Mouse (Mus musculus): ENCODE results near the gene Prss57. TPM values are rescaled to one million over a fixed set of nuclear protein-coding genes. Genes with fewer than 3 reads are reported as not detected.
"Not testable (repeated sequence)": the region's sequence is repeated elsewhere in the genome, so short reads cannot be mapped to it uniquely, and the experiment has no call there.

Gene Prss57
- polyA plus RNA-seq, 1 experiment from 2014 or later = not detected

DNA sequence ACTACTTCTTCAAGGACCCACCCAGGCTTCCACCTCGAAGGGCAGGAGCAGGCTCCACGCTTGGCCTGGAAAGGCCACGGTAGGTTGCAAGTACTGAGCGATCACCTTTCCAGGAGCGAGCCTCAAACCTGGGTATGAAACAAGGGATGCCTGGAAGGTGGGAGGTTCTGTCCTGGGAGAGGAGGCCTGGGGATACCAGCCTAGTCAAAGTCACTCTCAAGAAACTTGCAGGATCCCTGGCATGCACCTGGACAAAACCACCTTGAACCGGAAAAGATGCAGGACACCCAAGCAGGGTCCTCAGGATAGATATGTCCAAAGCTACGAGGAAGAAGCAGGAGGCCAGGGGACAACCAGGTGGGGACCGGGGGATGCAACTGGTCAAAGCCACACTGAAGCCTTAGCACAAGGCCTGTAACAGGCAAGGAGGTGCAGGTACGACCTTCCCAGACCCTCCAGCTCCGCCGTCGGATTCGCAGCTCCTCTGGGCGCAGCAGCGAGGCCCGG, 24.7 kb downstream of the Prss57 start:
- H3K9me3 ChIP-seq (ENCODE audit: control insufficient read depth, low read length) = no peaks in the 10 kb centered on the region
- peak overlapping the region; percentile 87 for H3K4me3 ChIP-seq (ENCODE audit: low read depth, low read length)
- peak overlapping the region; percentile 90 for H3K4me2 ChIP-seq (ENCODE audit: low read depth, severe bottlenecking)
- DNase-seq (ENCODE audit: low spot score) = no peak
- no peaks in the 10 kb centered on the region for H3K27me3 ChIP-seq (ENCODE audit: control insufficient read depth, insufficient read depth, low read length)
- H3K36me3 ChIP-seq (ENCODE audit: control insufficient read depth, insufficient read depth, low read length) = peaks cover 18% of the 10 kb centered on the region
- peak overlapping the region; percentile 90 for H3K27ac ChIP-seq (replicated peaks; ENCODE audit: low read depth, low read length)
- H3K4me1 ChIP-seq (ENCODE audit: control insufficient read depth, insufficient read depth, low read length) = peaks cover 14% of the 10 kb centered on the region
- WGBS = 9% methylated on average over 16 of the region's 16 CpGs
- H3K9ac ChIP-seq (ENCODE audit: low read length) = peak overlapping the region; percentile 95
- no peak; the same call in 1 of the 2 replicates for ATAC-seq (ENCODE audit: insufficient number of reproducible peaks, low FRiP score, low TSS enrichment, low read depth)

DNA sequence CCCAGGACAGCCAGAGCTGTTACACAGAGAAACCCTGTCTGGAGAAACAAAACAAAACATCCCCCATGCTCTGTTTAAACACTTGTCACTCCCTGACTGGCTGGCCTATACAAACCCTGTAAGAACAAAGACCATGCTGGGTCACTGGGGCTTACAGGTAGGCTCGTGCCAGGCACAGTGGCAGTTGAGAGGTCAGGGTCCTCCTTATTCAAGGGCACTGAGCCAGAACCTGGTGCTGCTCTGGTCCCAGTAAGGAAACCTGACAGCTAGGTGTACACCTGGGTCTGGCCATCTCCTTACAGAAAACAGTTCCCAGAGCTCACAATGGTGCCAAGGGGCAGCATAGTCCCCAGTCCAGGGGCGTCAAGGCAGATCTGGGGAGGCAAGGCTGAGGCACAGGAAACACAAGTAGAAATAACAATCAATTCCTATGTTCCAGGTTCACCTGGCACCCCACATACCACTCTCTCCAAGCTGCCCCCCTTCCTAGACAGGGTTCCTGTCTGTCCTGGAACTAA, 25.5 kb downstream of the Prss57 start:
- peaks cover 14% of the 10 kb centered on the region for H3K4me1 ChIP-seq (ENCODE audit: control insufficient read depth, insufficient read depth, low read length)
- peak overlapping the region; percentile 90 for H3K4me2 ChIP-seq (ENCODE audit: low read depth, severe bottlenecking)
- no peak overlapping the region for H3K27ac ChIP-seq (replicated peaks; ENCODE audit: low read depth, low read length)
- ATAC-seq (ENCODE audit: insufficient number of reproducible peaks, low FRiP score, low TSS enrichment, low read depth) (no peak), DNase-seq (ENCODE audit: low spot score) (no peak)
- H3K9ac ChIP-seq (ENCODE audit: low read length) = no peak overlapping the region; the same call in 1 of the 2 replicates
- H3K36me3 ChIP-seq (ENCODE audit: control insufficient read depth, insufficient read depth, low read length) = peaks cover 24% of the 10 kb centered on the region
- no peaks in the 10 kb centered on the region for H3K27me3 ChIP-seq (ENCODE audit: control insufficient read depth, insufficient read depth, low read length)
- peak overlapping the region; percentile 87 for H3K4me3 ChIP-seq (ENCODE audit: low read depth, low read length)
- 90% methylated on average over 2 of the region's 2 CpGs for WGBS
- no peaks in the 10 kb centered on the region for H3K9me3 ChIP-seq (ENCODE audit: control insufficient read depth, low read length)

DNA sequence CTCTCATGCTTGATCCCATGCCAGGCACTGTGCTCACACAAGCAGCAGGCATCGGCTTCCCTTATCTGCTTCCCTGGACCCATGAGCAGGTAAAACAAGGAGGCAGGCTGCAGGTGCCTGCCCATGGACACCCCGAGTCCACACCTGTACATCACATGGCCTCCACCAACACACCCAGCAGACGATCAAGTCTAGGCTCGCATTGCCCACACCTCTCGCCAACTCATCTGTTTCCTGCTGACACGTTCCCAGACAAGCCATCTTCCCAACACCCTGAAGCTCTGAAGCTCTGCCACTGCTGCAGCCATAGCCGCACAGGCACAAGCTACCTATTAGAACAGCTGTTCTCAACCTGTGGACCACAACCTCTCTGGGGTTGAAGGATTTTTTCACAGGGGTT, 26.5 kb downstream of the Prss57 start:
- WGBS = 78% methylated on average over 7 of the region's 7 CpGs
- ATAC-seq (ENCODE audit: insufficient number of reproducible peaks, low FRiP score, low TSS enrichment, low read depth) (no peak), DNase-seq (ENCODE audit: low spot score) (no peak)
- Histone ChIP-seq H3K27me3 (ENCODE audit: control insufficient read depth, insufficient read depth, low read length) (no peaks in the 10 kb centered on the region), H3K9me3 (ENCODE audit: control insufficient read depth, low read length) (no peaks in the 10 kb centered on the region), H3K4me1 (ENCODE audit: control insufficient read depth, insufficient read depth, low read length) (peaks cover 14% of the 10 kb centered on the region), H3K4me3 (ENCODE audit: low read depth, low read length) (no peak overlapping the region), H3K36me3 (ENCODE audit: control insufficient read depth, insufficient read depth, low read length) (peaks cover 26% of the 10 kb centered on the region), H3K9ac (ENCODE audit: low read length) (no peak overlapping the region), H3K27ac (replicated peaks; ENCODE audit: low read depth, low read length) (no peak overlapping the region), H3K4me2 (ENCODE audit: low read depth, severe bottlenecking) (no peak overlapping the region)

DNA sequence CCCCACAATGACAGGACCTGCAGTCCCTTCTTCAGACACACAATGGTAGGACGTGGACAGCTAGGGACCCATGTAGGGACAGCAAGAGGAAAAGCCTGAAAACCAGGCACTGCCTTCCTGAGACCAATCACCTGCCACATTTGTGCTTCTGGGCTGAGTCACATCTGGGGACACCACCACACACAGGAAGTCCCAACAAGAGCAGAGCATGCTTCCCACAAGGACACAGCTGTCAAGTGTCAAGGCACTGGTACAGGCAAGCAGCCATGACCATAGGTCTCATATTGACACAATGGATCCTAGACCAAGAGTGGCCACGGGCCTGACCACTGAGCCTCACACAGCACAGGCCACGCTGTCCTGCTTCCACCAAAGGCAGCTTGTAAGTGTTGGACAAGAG, 27.9 kb downstream of the Prss57 start:
- H3K9me3 ChIP-seq (ENCODE audit: control insufficient read depth, low read length) = no peaks in the 10 kb centered on the region
- peaks cover 12% of the 10 kb centered on the region for H3K4me1 ChIP-seq (ENCODE audit: control insufficient read depth, insufficient read depth, low read length)
- DNase-seq (ENCODE audit: low spot score) (no peak), ATAC-seq (ENCODE audit: insufficient number of reproducible peaks, low FRiP score, low TSS enrichment, low read depth) (no peak)
- no peaks in the 10 kb centered on the region for H3K27me3 ChIP-seq (ENCODE audit: control insufficient read depth, insufficient read depth, low read length)
- no peak overlapping the region for H3K27ac ChIP-seq (replicated peaks; ENCODE audit: low read depth, low read length)
- H3K4me2 ChIP-seq (ENCODE audit: low read depth, severe bottlenecking) = no peak overlapping the region
- no peak overlapping the region for H3K9ac ChIP-seq (ENCODE audit: low read length)
- peaks cover 35% of the 10 kb centered on the region for H3K36me3 ChIP-seq (ENCODE audit: control insufficient read depth, insufficient read depth, low read length)
- no peak overlapping the region for H3K4me3 ChIP-seq (ENCODE audit: low read depth, low read length)
- 89% methylated on average over 3 of the region's 3 CpGs for WGBS

DNA sequence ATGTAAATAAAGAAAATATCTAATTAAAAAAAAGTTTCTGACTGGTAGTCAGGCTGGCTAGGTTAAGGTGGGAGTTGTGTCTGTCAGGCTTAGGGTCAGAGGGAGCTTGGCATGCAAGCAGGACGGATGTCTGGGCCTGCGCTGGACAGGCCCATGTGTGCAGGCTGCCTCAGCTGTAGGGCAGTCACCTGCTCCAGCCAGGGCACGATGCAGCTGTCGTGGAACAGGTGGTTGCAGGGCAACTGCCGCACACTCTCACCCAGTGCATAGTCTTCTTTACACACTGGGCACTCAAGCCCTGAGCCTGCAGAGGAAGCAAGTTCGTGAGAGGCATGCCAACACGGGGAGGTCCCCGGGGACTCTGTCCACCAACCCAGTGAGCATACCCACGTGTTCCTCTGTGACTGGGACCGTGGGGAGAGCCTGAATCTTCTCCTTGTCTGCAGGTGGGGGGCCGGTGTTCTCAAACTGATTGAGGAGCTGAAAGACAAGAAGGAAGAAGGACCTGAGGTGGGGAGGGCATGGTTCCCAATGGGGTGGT, 30.1 kb downstream of the Prss57 start:
- 94% methylated on average over 11 of the region's 11 CpGs for WGBS
- ATAC-seq (ENCODE audit: insufficient number of reproducible peaks, low FRiP score, low TSS enrichment, low read depth) = no peak
- DNase-seq (ENCODE audit: low spot score) = no peak
- Histone ChIP-seq H3K27me3 (ENCODE audit: control insufficient read depth, insufficient read depth, low read length) (no peaks in the 10 kb centered on the region), H3K36me3 (ENCODE audit: control insufficient read depth, insufficient read depth, low read length) (peaks cover 43% of the 10 kb centered on the region), H3K27ac (replicated peaks; ENCODE audit: low read depth, low read length) (no peak overlapping the region), H3K9ac (ENCODE audit: low read length) (no peak overlapping the region), H3K4me3 (ENCODE audit: low read depth, low read length) (no peak overlapping the region), H3K9me3 (ENCODE audit: control insufficient read depth, low read length) (no peaks in the 10 kb centered on the region), H3K4me1 (ENCODE audit: control insufficient read depth, insufficient read depth, low read length) (peaks cover 7% of the 10 kb centered on the region), H3K4me2 (ENCODE audit: low read depth, severe bottlenecking) (no peak overlapping the region)

DNA sequence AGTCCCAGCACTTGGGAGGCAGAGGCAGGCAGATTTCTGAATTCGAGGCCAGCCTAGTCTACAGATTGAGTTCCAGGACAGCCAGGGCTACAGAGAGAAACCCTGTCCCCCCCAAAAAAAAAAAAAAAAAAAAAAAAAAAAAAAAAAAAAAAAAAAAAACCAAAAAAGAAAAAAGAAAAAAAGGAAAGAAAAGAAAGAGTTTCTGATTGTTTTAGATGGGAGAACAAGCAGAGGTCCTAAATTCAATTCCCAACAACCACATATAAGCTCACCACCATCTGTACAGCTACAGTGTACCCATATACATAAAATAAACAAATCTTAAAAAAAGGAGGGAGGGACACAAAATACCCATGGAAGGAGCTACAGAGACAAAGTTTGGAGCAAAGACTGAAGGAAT, 31.1 kb downstream of the Prss57 start:
- not testable (repeated sequence) for H3K4me2 ChIP-seq (ENCODE audit: low read depth, severe bottlenecking); H3K4me1 ChIP-seq (ENCODE audit: control insufficient read depth, insufficient read depth, low read length); DNase-seq (ENCODE audit: low spot score); H3K9me3 ChIP-seq (ENCODE audit: control insufficient read depth, low read length); H3K4me3 ChIP-seq (ENCODE audit: low read depth, low read length); H3K27ac ChIP-seq (replicated peaks; ENCODE audit: low read depth, low read length); H3K27me3 ChIP-seq (ENCODE audit: control insufficient read depth, insufficient read depth, low read length); ATAC-seq (ENCODE audit: insufficient number of reproducible peaks, low FRiP score, low TSS enrichment, low read depth); H3K9ac ChIP-seq (ENCODE audit: low read length)
- H3K36me3 ChIP-seq (ENCODE audit: control insufficient read depth, insufficient read depth, low read length) = peaks cover 43% of the 10 kb centered on the region
- 90% methylated on average over 1 of the region's 1 CpGs for WGBS

DNA sequence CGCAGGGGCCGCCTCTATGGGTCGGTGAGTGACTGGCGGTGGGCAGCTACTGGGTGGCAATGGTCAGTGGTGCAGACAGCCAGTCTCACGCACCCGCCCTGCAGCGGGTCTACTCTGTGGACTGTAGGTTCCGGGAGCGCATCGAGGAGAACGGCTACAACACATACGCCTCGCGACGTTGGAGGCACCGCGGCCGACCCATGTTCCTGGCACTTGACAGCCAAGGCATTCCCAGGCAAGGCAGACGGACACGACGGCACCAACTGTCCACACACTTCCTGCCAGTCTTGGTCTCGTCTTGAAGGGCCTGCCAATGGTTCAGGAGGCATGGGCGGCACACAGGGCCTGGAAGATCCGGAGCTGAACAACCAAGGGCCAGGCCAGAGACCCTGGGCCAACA, 34.1 kb downstream of the Prss57 start:
- H3K4me1 ChIP-seq (ENCODE audit: control insufficient read depth, insufficient read depth, low read length) = peaks cover 8% of the 10 kb centered on the region; the same call in 1 of the 2 replicates
- no peak overlapping the region for H3K4me3 ChIP-seq (ENCODE audit: low read depth, low read length)
- WGBS = 93% methylated on average over 24 of the region's 24 CpGs
- DNase-seq (ENCODE audit: low spot score) (no peak), ATAC-seq (ENCODE audit: insufficient number of reproducible peaks, low FRiP score, low TSS enrichment, low read depth) (no peak)
- no peak overlapping the region for H3K9ac ChIP-seq (ENCODE audit: low read length)
- no peaks in the 10 kb centered on the region for H3K9me3 ChIP-seq (ENCODE audit: control insufficient read depth, low read length)
- H3K27ac ChIP-seq (replicated peaks; ENCODE audit: low read depth, low read length) = no peak overlapping the region
- peaks cover 31% of the 10 kb centered on the region for H3K36me3 ChIP-seq (ENCODE audit: control insufficient read depth, insufficient read depth, low read length)
- H3K27me3 ChIP-seq (ENCODE audit: control insufficient read depth, insufficient read depth, low read length) = no peaks in the 10 kb centered on the region
- H3K4me2 ChIP-seq (ENCODE audit: low read depth, severe bottlenecking) = no peak overlapping the region

DNA sequence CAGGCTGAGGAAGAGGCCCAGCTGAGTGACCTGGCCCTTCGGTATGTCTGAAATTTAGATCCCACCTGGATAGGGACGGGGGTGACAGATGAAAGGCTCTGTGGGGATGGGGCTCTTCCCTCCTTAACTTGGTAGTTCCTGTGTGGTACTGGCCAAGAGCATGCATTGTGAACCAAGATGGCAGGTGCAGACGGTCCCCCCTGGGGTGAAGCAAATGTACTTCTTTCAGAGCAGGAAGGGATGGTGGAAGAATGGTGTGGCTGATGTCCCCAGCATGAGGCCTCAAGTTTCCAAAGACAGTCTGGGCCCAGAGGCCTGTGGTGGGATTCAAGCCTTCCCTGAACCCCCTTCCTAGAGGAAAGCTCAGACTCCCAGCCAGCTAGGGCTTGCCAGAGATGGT, 34.9 kb downstream of the Prss57 start:
- Histone ChIP-seq H3K27ac (replicated peaks; ENCODE audit: low read depth, low read length) (no peak overlapping the region), H3K27me3 (ENCODE audit: control insufficient read depth, insufficient read depth, low read length) (no peaks in the 10 kb centered on the region), H3K36me3 (ENCODE audit: control insufficient read depth, insufficient read depth, low read length) (peaks cover 23% of the 10 kb centered on the region), H3K9me3 (ENCODE audit: control insufficient read depth, low read length) (no peaks in the 10 kb centered on the region), H3K4me3 (ENCODE audit: low read depth, low read length) (no peak overlapping the region), H3K9ac (ENCODE audit: low read length) (no peak overlapping the region), H3K4me1 (ENCODE audit: control insufficient read depth, insufficient read depth, low read length) (peaks cover 8% of the 10 kb centered on the region; the same call in 1 of the 2 replicates), H3K4me2 (ENCODE audit: low read depth, severe bottlenecking) (no peak overlapping the region)
- DNase-seq (ENCODE audit: low spot score) (no peak), ATAC-seq (ENCODE audit: insufficient number of reproducible peaks, low FRiP score, low TSS enrichment, low read depth) (no peak)
- WGBS = 76% methylated on average over 3 of the region's 3 CpGs

Data from limb, embryonic 11.5 days (tissue).